Mouse (Mus musculus) limb, embryonic 11.5 days (tissue): ENCODE results near the gene Tbcd. TPM values are rescaled to one million over a fixed set of nuclear protein-coding genes. Genes with fewer than 3 reads are reported as not detected.

Source experiments
- ATAC-seq: fragments of 200-750 bp; cut with Nextera tagmentation; 2 replicates; pipeline ENCODE4 v1.8.0; 2017; ENCODE audit warnings: low read depth; ENCODE audit not compliant: insufficient number of reproducible peaks, low FRiP score, low TSS enrichment
- DNase-seq: peaks from one replicate; pipeline ENCODE4 v3.0.0-alpha.2; 2015; ENCODE audit warnings: low spot score
- H3K27ac ChIP-seq: fragments of 300-500 bp; sonication (generic); replicated peaks from 2 replicates; pipeline ENCODE4 v1.5.1; 2014; ENCODE audit warnings: low read depth, mild to moderate bottlenecking, low read length
- H3K27me3 ChIP-seq: fragments of 300-500 bp; sonication (generic); 2 replicates; pipeline ENCODE4 v1.6.1; 2014; ENCODE audit warnings: mild to moderate bottlenecking, low read length, mixed read lengths; ENCODE audit not compliant: control insufficient read depth, insufficient read depth
- H3K36me3 ChIP-seq: fragments of 300-500 bp; sonication (generic); 2 replicates; pipeline ENCODE4 v1.6.1; 2014; ENCODE audit warnings: mild to moderate bottlenecking, low read length, moderate library complexity, mixed read lengths; ENCODE audit not compliant: control insufficient read depth, insufficient read depth
- H3K4me1 ChIP-seq: fragments of 300-500 bp; sonication (generic); 2 replicates; pipeline ENCODE4 v1.6.1; 2014; ENCODE audit warnings: low read length, mixed read lengths; ENCODE audit not compliant: control insufficient read depth, insufficient read depth
- H3K4me2 ChIP-seq: fragments of 300-500 bp; sonication (generic); 2 replicates; pipeline ENCODE4 v1.6.1; 2014; ENCODE audit warnings: low read depth, mild to moderate bottlenecking, moderate library complexity; ENCODE audit not compliant: severe bottlenecking
- H3K4me3 ChIP-seq: fragments of 300-500 bp; sonication (generic); 2 replicates; pipeline ENCODE4 v1.5.1; 2014; ENCODE audit warnings: low read depth, low read length
- H3K9ac ChIP-seq: fragments of 300-500 bp; sonication (generic); 2 replicates; pipeline ENCODE4 v1.6.1; 2014; ENCODE audit warnings: mild to moderate bottlenecking, low read length
- H3K9me3 ChIP-seq: fragments of 300-500 bp; sonication (generic); 2 replicates; pipeline ENCODE4 v1.6.1; 2016; ENCODE audit warnings: low read length; ENCODE audit not compliant: control insufficient read depth
- WGBS: fragments of 180-500 bp; shearing (Covaris S2); extraction: QIAGEN DNeasy Blood & Tissue Kit; methylation state at CpG from one replicate; pipeline ENCODE4 v1.1.7; 2014; 5-methylcytosine and 5-hydroxymethylcytosine counted together
- polyA plus RNA-seq: library from polyadenylated mRNA; unstranded; fragments of >200 nt; fragmentation: Nextera tagmentation; extraction: Ambion mirVana; gene quantifications from 2 replicates; pipeline ENCODE4 v1.2.1, GENCODE M21; 2014

Gene Tbcd
- polyA plus RNA-seq, 1 experiment from 2014 or later = 35.4 TPM

DNA sequence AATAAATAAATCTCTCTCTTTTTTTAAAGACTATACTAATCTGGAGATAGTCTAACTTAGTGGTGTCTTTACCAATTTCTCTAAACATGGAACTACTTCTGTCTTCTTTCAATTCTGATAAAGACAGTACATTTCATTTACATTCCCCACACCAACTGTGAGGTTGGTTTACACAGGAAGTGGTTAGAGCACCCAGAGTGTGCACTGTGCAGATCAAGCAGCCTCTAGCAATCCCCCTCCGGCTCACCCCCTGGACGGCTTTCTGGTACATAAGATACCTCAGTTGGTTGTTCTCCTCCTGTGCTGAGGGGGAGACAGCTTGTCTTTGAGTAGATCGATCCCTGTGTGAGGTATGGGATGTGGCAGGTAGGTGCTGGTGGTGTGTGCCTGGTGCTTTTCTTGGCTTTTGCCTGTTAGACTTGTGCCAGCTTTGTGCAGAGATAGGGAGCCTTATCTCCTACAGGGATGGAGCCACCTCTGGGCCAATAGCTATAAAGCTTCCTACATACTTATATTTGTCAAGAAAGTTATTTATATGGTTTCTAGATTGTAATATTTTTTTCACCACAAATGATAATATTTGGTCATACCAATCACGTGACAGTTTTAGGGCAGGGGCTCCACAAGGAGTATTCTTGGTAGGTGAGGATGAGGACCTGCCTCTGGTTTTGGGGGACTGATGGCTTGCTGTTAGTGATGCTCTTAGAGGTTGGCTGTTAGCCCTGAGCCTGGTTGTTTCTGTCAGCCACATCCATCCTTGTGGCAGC is 108.0 kb downstream of the Tbcd start:
- no peak overlapping the region for H3K4me2 ChIP-seq
- no peak for DNase-seq
- no peak overlapping the region for H3K27ac ChIP-seq
- no peak overlapping the region for H3K9ac ChIP-seq
- no peaks in the 10 kb centered on the region for H3K36me3 ChIP-seq
- H3K4me1 ChIP-seq = no peaks in the 10 kb centered on the region
- no peak overlapping the region for H3K4me3 ChIP-seq
- no peaks in the 10 kb centered on the region for H3K27me3 ChIP-seq
- H3K9me3 ChIP-seq = no peaks in the 10 kb centered on the region
- WGBS = 87% methylated on average over 4 of the region's 4 CpGs
- no peak for ATAC-seq

DNA sequence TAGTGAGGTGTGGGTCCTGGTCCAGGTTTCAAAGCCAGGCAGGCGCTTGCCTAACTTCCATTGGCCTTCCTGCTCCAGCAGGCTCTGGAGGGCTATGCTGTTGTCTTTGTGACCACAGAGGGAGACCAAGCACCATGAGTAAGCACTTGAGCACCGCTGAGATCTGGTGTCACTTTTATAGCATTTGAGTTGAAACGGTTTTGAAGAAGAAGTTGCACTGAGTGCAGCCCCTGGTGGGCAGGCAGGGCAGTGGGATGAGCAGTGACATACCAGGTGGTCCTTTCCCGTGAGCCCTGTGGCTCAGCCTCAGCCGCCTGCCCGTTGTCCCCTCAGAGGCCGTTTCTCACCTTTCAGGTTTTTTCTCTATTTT is 108.5 kb downstream of the Tbcd start:
- no peaks in the 10 kb centered on the region for H3K27me3 ChIP-seq
- no peaks in the 10 kb centered on the region for H3K9me3 ChIP-seq
- H3K4me2 ChIP-seq = no peak overlapping the region
- 74% methylated on average over 7 of the region's 7 CpGs for WGBS
- ATAC-seq = no peak
- H3K4me1 ChIP-seq = no peaks in the 10 kb centered on the region
- H3K4me3 ChIP-seq = no peak overlapping the region
- H3K27ac ChIP-seq = no peak overlapping the region
- no peaks in the 10 kb centered on the region for H3K36me3 ChIP-seq
- no peak for DNase-seq
- no peak overlapping the region for H3K9ac ChIP-seq

GRCm38 (mm10) chr11:121563312-121563711 is 111.6 kb downstream of the Tbcd start:
- Histone ChIP-seq H3K9me3 (no peaks in the 10 kb centered on the region), H3K4me3 (no peak overlapping the region), H3K27me3 (no peaks in the 10 kb centered on the region), H3K4me1 (no peaks in the 10 kb centered on the region), H3K9ac (no peak overlapping the region), H3K27ac (no peak overlapping the region), H3K36me3 (no peaks in the 10 kb centered on the region), H3K4me2 (no peak overlapping the region)
- ATAC-seq (no peak), DNase-seq (no peak)
- 95% methylated on average over 4 of the region's 5 CpGs for WGBS

DNA sequence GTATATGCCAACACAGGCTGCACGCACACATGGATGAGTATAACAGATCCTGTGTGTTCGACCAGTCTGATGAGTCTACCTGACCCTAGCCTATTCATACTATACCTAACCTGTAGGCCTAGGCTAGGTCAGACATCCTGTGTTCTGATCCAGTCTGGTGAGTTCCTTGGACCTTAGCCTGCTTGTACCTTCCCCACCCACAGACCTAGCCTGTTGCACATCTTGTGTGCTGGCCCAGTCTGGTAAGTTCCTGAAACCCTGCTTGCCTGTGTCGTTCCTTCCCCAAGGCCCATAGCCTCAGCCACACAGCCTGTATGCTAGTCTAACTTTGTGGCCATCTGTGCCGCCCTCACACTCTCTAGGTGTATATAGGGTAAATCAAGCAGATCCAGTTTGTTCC is 112.5 kb downstream of the Tbcd start:
- DNase-seq (no peak), ATAC-seq (no peak)
- Histone ChIP-seq H3K9me3 (no peaks in the 10 kb centered on the region), H3K9ac (no peak overlapping the region), H3K27ac (no peak overlapping the region), H3K4me1 (no peaks in the 10 kb centered on the region), H3K4me2 (no peak overlapping the region), H3K27me3 (no peaks in the 10 kb centered on the region), H3K36me3 (no peaks in the 10 kb centered on the region), H3K4me3 (no peak overlapping the region)
- 94% methylated on average over 4 of the region's 4 CpGs for WGBS

GRCm38 (mm10) chr11:121581856-121582255 is 130.1 kb downstream of the Tbcd start:
- Histone ChIP-seq H3K4me1 (no peaks in the 10 kb centered on the region), H3K27me3 (no peaks in the 10 kb centered on the region), H3K9me3 (no peaks in the 10 kb centered on the region), H3K36me3 (no peaks in the 10 kb centered on the region), H3K27ac (no peak overlapping the region), H3K9ac (no peak overlapping the region), H3K4me2 (no peak overlapping the region), H3K4me3 (no peak overlapping the region)
- DNase-seq = no peak
- no peak for ATAC-seq

DNA sequence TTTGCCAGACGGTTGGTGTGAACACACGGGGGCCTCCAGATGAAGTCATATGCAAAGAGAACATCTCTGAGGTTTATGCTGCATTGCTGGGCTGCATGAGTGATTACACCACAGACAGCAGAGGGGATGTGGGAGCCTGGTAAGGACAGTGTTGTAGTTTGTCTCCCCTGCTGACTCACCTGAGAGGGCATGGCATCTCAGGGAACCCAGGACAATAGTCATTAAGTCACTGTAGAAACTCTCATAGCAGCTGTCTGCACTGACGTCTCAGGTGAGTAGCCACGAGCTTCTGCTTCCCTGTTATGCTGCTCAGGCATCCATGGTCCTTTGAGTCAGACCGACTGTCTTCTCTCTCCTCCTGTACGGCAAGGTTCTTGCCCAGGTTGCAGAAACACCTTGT is 145.5 kb downstream of the Tbcd start:
- H3K4me2 ChIP-seq = no peak overlapping the region
- ATAC-seq = no peak
- H3K4me3 ChIP-seq = no peak overlapping the region
- H3K4me1 ChIP-seq = 0 out of 2 replicates have a peak, but pooled peaks cover 4% of the 10 kb centered on the region
- H3K27ac ChIP-seq = no peak overlapping the region
- 87% methylated on average over 6 of the region's 6 CpGs for whole genome bisulfite sequencing
- no peaks in the 10 kb centered on the region for H3K27me3 ChIP-seq
- H3K36me3 ChIP-seq = peaks cover 3% of the 10 kb centered on the region; the same call in 1 of the 2 replicates
- H3K9me3 ChIP-seq = no peaks in the 10 kb centered on the region
- no peak overlapping the region for H3K9ac ChIP-seq
- DNase-seq = no peak

DNA sequence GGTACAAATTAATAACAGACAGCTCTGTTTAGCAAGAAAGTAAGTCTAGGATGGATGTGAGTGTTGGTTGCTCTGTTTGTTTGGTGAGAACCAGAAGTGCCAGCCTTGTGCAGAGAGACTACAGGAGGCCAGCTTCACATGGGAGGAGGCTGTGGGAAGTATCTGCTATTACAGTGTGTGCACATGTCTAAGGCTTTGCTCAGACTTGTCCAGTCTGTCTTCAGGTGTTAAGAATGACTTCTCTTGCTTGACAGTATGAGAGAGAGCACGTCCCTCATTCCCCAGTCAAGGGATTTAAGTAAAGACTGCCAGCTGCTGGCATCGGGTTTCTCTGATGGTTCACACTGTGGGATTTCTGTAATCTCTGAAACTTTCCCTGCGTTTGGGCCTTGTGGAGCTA is 149.7 kb downstream of the Tbcd start:
- Histone ChIP-seq H3K27me3 (no peaks in the 10 kb centered on the region), H3K27ac (no peak overlapping the region), H3K9ac (no peak overlapping the region), H3K4me1 (0 out of 2 replicates have a peak, but pooled peaks cover 4% of the 10 kb centered on the region), H3K9me3 (no peaks in the 10 kb centered on the region), H3K4me3 (no peak overlapping the region), H3K36me3 (peaks cover 3% of the 10 kb centered on the region; the same call in 1 of the 2 replicates), H3K4me2 (no peak overlapping the region)
- ATAC-seq = no peak
- WGBS = 75% methylated on average over 3 of the region's 3 CpGs
- DNase-seq = no peak

DNA sequence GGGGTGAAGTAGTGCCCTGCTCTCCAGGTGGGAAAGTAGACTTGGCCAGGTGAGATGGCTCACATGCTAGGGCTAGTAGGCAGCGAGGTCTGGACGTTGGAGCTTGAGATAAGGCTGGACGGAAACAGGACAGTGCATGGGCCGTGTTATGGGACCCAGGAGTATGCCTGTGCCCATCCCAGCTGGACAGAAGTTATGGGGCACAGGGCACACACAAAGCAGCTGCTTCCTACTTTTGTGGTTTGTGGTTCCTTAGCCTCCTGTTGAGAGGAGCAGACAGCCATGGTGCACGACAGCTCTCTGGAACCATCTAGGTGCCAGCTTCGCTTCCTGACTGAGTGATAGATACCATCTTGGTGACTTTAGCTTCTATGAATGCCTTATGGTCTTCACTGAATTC is 153.9 kb downstream of the Tbcd start:
- Histone ChIP-seq H3K4me2 (no peak overlapping the region), H3K4me3 (no peak overlapping the region), H3K9ac (no peak overlapping the region), H3K27ac (no peak overlapping the region), H3K4me1 (no peaks in the 10 kb centered on the region), H3K36me3 (peaks cover 5% of the 10 kb centered on the region; the same call in 1 of the 2 replicates), H3K27me3 (no peaks in the 10 kb centered on the region), H3K9me3 (no peaks in the 10 kb centered on the region)
- DNase-seq (no peak), ATAC-seq (no peak)
- WGBS = 92% methylated on average over 6 of the region's 6 CpGs

DNA sequence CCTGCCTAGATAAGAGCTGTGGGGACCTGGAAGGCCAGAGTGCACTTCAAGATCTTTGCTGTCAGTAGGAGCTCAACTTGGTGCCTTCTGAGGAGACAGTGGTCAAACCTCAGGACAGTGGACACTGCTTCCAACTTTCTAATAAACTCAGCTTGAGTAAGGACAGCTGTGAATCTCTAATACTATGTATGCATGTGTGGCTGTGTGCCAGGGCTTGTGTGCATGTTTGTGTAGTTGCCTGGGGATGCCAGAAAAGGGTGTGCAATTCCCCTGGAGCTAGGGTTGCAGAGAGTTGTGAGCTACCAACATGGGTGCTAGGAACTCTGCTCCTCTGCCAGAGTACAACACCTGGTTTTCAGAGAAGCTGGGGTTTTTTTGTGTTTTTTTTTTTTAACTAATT is 159.2 kb downstream of the Tbcd start:
- DNase-seq = no peak
- Histone ChIP-seq H3K27me3 (no peaks in the 10 kb centered on the region), H3K9ac (no peak overlapping the region), H3K4me1 (no peaks in the 10 kb centered on the region), H3K4me3 (no peak overlapping the region), H3K4me2 (no peak overlapping the region), H3K9me3 (no peaks in the 10 kb centered on the region), H3K27ac (no peak overlapping the region), H3K36me3 (peaks cover 9% of the 10 kb centered on the region; the same call in 1 of the 2 replicates)
- ATAC-seq = no peak
